Mouse (Mus musculus): ENCODE results near the gene Defa2. TPM values are rescaled to one million over a fixed set of nuclear protein-coding genes. Genes with fewer than 3 reads are reported as not detected.
"Not testable (repeated sequence)": the region's sequence is repeated elsewhere in the genome, so short reads cannot be mapped to it uniquely, and the experiment has no call there.

The Defa2 gene
- 10,137 TPM in 1 of 2 replicates, not detected in the other for polyA plus RNA-seq (2012; rRNA removed)

- WGBS: no CpG with 5 or more reads among the region's 2 CpGs
- DNase-seq (ENCODE audit: low read depth, low spot score): not testable (repeated sequence)
Measured at GRCm38 (mm10) chr8:21378215-21378614, at the start of gene Defa2. Defa2 (plus strand) TSS chr8:21378515.

- no CpG with 5 or more reads among the region's 2 CpGs for WGBS
- not testable (repeated sequence) for DNase-seq (ENCODE audit: low read depth, low spot score)
Measured at GRCm38 (mm10) chr8:21391511-21391910, 13.2 kb downstream of the Defa2 start, which contains the start of gene Defa33. Defa33 (plus strand) TSS chr8:21391811.

- not testable (repeated sequence) for DNase-seq (ENCODE audit: low read depth, low spot score)
- WGBS: no CpG with 5 or more reads among the region's 1 CpGs
Measured at GRCm38 (mm10) chr8:21427111-21427510, 48.8 kb downstream of the Defa2 start, which contains the start of gene Defa36. Defa36 (plus strand) TSS chr8:21427411.

Other genes with a start within 250 kb of the Defa2 start
- 502 and 3,193 TPM in 2 replicates for gene Defa30, start 243.9 kb upstream of the Defa2 start, polyA plus RNA-seq (2012; rRNA removed)
- gene Defa22, start 216.2 kb upstream of the Defa2 start, polyA plus RNA-seq (2012; rRNA removed): 19.9 and 10,493 TPM in 2 replicates
- not detected in 2 replicates for gene Defa31, start 186.9 kb upstream of the Defa2 start, polyA plus RNA-seq (2012; rRNA removed)
- gene Gm15293, start 177.0 kb upstream of the Defa2 start, polyA plus RNA-seq (2012; rRNA removed): 104 and 114 TPM in 2 replicates
- gene Gm15292, start 128.8 kb upstream of the Defa2 start, polyA plus RNA-seq (2012; rRNA removed): 78.8 and 122 TPM in 2 replicates
- gene Defa27, start 63.0 kb upstream of the Defa2 start, polyA plus RNA-seq (2012; rRNA removed): not detected in 2 replicates
- 708 and 1,041 TPM in 2 replicates for gene Defa29, start 51.5 kb upstream of the Defa2 start, polyA plus RNA-seq (2012; rRNA removed)
- gene Defa33, start 13.3 kb downstream of the Defa2 start, polyA plus RNA-seq (2012; rRNA removed): 7,413 TPM in 1 of 2 replicates, not detected in the other
- 942 and 3,726 TPM in 2 replicates for gene Defa36, start 48.9 kb downstream of the Defa2 start, polyA plus RNA-seq (2012; rRNA removed)
- gene Gm7849, start 78.0 kb downstream of the Defa2 start, polyA plus RNA-seq (2012; rRNA removed): 10.2 TPM in 1 of 2 replicates, not detected in the other
- gene Defa20, start 130.7 kb downstream of the Defa2 start, polyA plus RNA-seq (2012; rRNA removed): 11,485 TPM in 1 of 2 replicates, not detected in the other
- gene Defa32, start 150.5 kb downstream of the Defa2 start, polyA plus RNA-seq (2012; rRNA removed): 6,500 TPM in 1 of 2 replicates, not detected in the other
- not detected in 2 replicates for gene Defa37, start 186.9 kb downstream of the Defa2 start, polyA plus RNA-seq (2012; rRNA removed)
- 1.2 TPM in 1 of 2 replicates, not detected in the other for gene Defa28, start 204.5 kb downstream of the Defa2 start, polyA plus RNA-seq (2012; rRNA removed)
- gene Gm7861, start 216.0 kb downstream of the Defa2 start, polyA plus RNA-seq (2012; rRNA removed): 7,316 TPM in 1 of 2 replicates, not detected in the other
- gene Defa26, start 239.7 kb downstream of the Defa2 start, polyA plus RNA-seq (2012; rRNA removed): 15.3 and 91.7 TPM in 2 replicates